Mouse (Mus musculus): ENCODE data around the gene Ggta1. TPM values are rescaled to one million over a fixed set of nuclear protein-coding genes. Genes with fewer than 3 reads are reported as not detected.

Gene Ggta1
- polyA plus RNA-seq, 1 experiment from 2014 or later = 6.4 TPM

- Histone ChIP-seq H3K9ac (no peak overlapping the region), H3K27me3 (no peaks in the 10 kb centered on the region), H3K36me3 (no peaks in the 10 kb centered on the region), H3K4me2 (replicated peaks) (no peak overlapping the region), H3K27ac (no peak overlapping the region), H3K9me3 (replicated peaks) (no peaks in the 10 kb centered on the region), H3K4me1 (no peaks in the 10 kb centered on the region), H3K4me3 (no peak overlapping the region)
- no peak for ATAC-seq (ENCODE audit: low FRiP score)
- 83% methylated on average over 6 of the region's 6 CpGs for WGBS
Measured at GRCm38 (mm10) chr2:35407266-35407665, 55.8 kb downstream of the Ggta1 start.

- Histone ChIP-seq H3K9me3 (replicated peaks) (no peaks in the 10 kb centered on the region), H3K4me3 (no peak overlapping the region), H3K36me3 (no peaks in the 10 kb centered on the region), H3K4me2 (replicated peaks) (no peak overlapping the region), H3K27me3 (no peaks in the 10 kb centered on the region), H3K4me1 (no peaks in the 10 kb centered on the region), H3K9ac (no peak overlapping the region), H3K27ac (no peak overlapping the region)
- ATAC-seq (ENCODE audit: low FRiP score) = no peak
- WGBS = 63% methylated on average over 1 of the region's 1 CpGs
Measured at GRCm38 (mm10) chr2:35406611-35407010, 56.4 kb downstream of the Ggta1 start.

GRCm38 (mm10) chr2:35402391-35402790, 60.6 kb downstream of the Ggta1 start:
- Histone ChIP-seq H3K27ac (no peak overlapping the region), H3K9me3 (replicated peaks) (no peaks in the 10 kb centered on the region), H3K4me1 (no peaks in the 10 kb centered on the region), H3K36me3 (no peaks in the 10 kb centered on the region), H3K4me2 (replicated peaks) (no peak overlapping the region), H3K27me3 (no peaks in the 10 kb centered on the region), H3K9ac (no peak overlapping the region), H3K4me3 (no peak overlapping the region)
- no peak for ATAC-seq (ENCODE audit: low FRiP score)
- 93% methylated on average over 16 of the region's 16 CpGs for WGBS

- Histone ChIP-seq H3K36me3 (no peaks in the 10 kb centered on the region), H3K4me2 (replicated peaks) (no peak overlapping the region), H3K4me1 (no peaks in the 10 kb centered on the region), H3K4me3 (no peak overlapping the region), H3K9me3 (replicated peaks) (no peaks in the 10 kb centered on the region), H3K27ac (no peak overlapping the region), H3K9ac (no peak overlapping the region), H3K27me3 (no peaks in the 10 kb centered on the region)
- ATAC-seq (ENCODE audit: low FRiP score) = no peak
- WGBS = 83% methylated on average over 7 of the region's 7 CpGs
Measured at GRCm38 (mm10) chr2:35400739-35401138, 62.3 kb downstream of the Ggta1 start.

GRCm38 (mm10) chr2:35398184-35398828, 64.7 kb downstream of the Ggta1 start:
- Histone ChIP-seq H3K27me3 (no peaks in the 10 kb centered on the region), H3K4me2 (replicated peaks) (no peak overlapping the region), H3K36me3 (no peaks in the 10 kb centered on the region), H3K27ac (no peak overlapping the region), H3K4me3 (no peak overlapping the region), H3K4me1 (no peaks in the 10 kb centered on the region), H3K9me3 (replicated peaks) (no peaks in the 10 kb centered on the region), H3K9ac (no peak overlapping the region)
- WGBS = 85% methylated on average over 6 of the region's 6 CpGs
- ATAC-seq (ENCODE audit: low FRiP score) = no peak

- H3K36me3 ChIP-seq = no peaks in the 10 kb centered on the region
- H3K4me2 ChIP-seq (replicated peaks) = no peak overlapping the region
- 56% methylated on average over 11 of the region's 11 CpGs for WGBS
- H3K9me3 ChIP-seq (replicated peaks) = no peaks in the 10 kb centered on the region
- no peak overlapping the region for H3K27ac ChIP-seq
- no peak overlapping the region for H3K4me3 ChIP-seq
- no peaks in the 10 kb centered on the region for H3K4me1 ChIP-seq
- H3K9ac ChIP-seq = no peak overlapping the region
- H3K27me3 ChIP-seq = no peaks in the 10 kb centered on the region
- no peak for ATAC-seq (ENCODE audit: low FRiP score)
Measured at GRCm38 (mm10) chr2:35397590-35398173, 65.3 kb downstream of the Ggta1 start.

GRCm38 (mm10) chr2:35397096-35397495, 65.9 kb downstream of the Ggta1 start, which contains the start of gene 4930402F06Rik:
TSS of gene 4930402F06Rik (minus strand) at chr2:35397175.
- no peak within 1 kb of the TSS for H3K4me2 ChIP-seq (replicated peaks)
- H3K36me3 ChIP-seq = no peaks in the 10 kb centered on the region
- H3K9ac ChIP-seq = no peak within 1 kb of the TSS
- H3K27me3 ChIP-seq = no peaks in the 10 kb centered on the region
- H3K4me3 ChIP-seq = no peak within 1 kb of the TSS
- no peak within 1 kb of the TSS for H3K27ac ChIP-seq
- no peaks in the 10 kb centered on the region for H3K4me1 ChIP-seq
- WGBS = 72% methylated on average over 5 of the region's 5 CpGs
- no peaks in the 10 kb centered on the region for H3K9me3 ChIP-seq (replicated peaks)
- ATAC-seq (ENCODE audit: low FRiP score) = no peak

GRCm38 (mm10) chr2:35385441-35385871, 77.6 kb downstream of the Ggta1 start:
- Histone ChIP-seq H3K27ac (no peak overlapping the region), H3K4me2 (replicated peaks) (no peak overlapping the region), H3K9ac (no peak overlapping the region), H3K4me3 (no peak overlapping the region), H3K9me3 (replicated peaks) (0 out of 2 replicates have a peak, but pooled peaks cover 4% of the 10 kb centered on the region), H3K36me3 (no peaks in the 10 kb centered on the region), H3K27me3 (no peaks in the 10 kb centered on the region), H3K4me1 (no peaks in the 10 kb centered on the region)
- no peak for ATAC-seq (ENCODE audit: low FRiP score)
- 88% methylated on average over 9 of the region's 9 CpGs for WGBS

- no peaks in the 10 kb centered on the region for H3K4me1 ChIP-seq
- H3K9ac ChIP-seq = no peak overlapping the region
- no peaks in the 10 kb centered on the region for H3K36me3 ChIP-seq
- H3K4me2 ChIP-seq (replicated peaks) = no peak overlapping the region
- no peak overlapping the region for H3K27ac ChIP-seq
- no peaks in the 10 kb centered on the region for H3K9me3 ChIP-seq (replicated peaks)
- ATAC-seq (ENCODE audit: low FRiP score) = no peak
- H3K4me3 ChIP-seq = no peak overlapping the region
- no peaks in the 10 kb centered on the region for H3K27me3 ChIP-seq
- 74% methylated on average over 9 of the region's 9 CpGs for WGBS
Measured at GRCm38 (mm10) chr2:35379306-35379705, 83.7 kb downstream of the Ggta1 start.

- no peak overlapping the region for H3K9ac ChIP-seq
- WGBS = 63% methylated on average over 6 of the region's 6 CpGs
- no peak overlapping the region for H3K27ac ChIP-seq
Measured at GRCm38 (mm10) chr2:35377600-35377999, 85.4 kb downstream of the Ggta1 start.

GRCm38 (mm10) chr2:35373003-35373402, 90.0 kb downstream of the Ggta1 start:
- H3K36me3 ChIP-seq = no peaks in the 10 kb centered on the region
- no peak overlapping the region for H3K4me3 ChIP-seq
- no peak overlapping the region for H3K27ac ChIP-seq
- no peaks in the 10 kb centered on the region for H3K9me3 ChIP-seq (replicated peaks)
- no peak for ATAC-seq (ENCODE audit: low FRiP score)
- no peak overlapping the region for H3K9ac ChIP-seq
- WGBS = 14% methylated on average over 3 of the region's 3 CpGs
- H3K4me2 ChIP-seq (replicated peaks) = no peak overlapping the region
- H3K4me1 ChIP-seq = no peaks in the 10 kb centered on the region
- H3K27me3 ChIP-seq = no peaks in the 10 kb centered on the region

More at GRCm38 (mm10) chr2:35377600-35377999, 85.4 kb downstream of the Ggta1 start:
- H3K4me2 ChIP-seq (replicated peaks) = no peak overlapping the region
- H3K4me3 ChIP-seq = no peak overlapping the region
- H3K4me1 ChIP-seq = no peaks in the 10 kb centered on the region
- H3K27me3 ChIP-seq = no peaks in the 10 kb centered on the region
- no peak for ATAC-seq (ENCODE audit: low FRiP score)
- H3K9me3 ChIP-seq (replicated peaks) = no peaks in the 10 kb centered on the region
- no peaks in the 10 kb centered on the region for H3K36me3 ChIP-seq

GRCm38 (mm10) chr2:35370686-35371085, 92.3 kb downstream of the Ggta1 start:
- Histone ChIP-seq H3K27ac (no peak overlapping the region), H3K9me3 (replicated peaks) (no peaks in the 10 kb centered on the region), H3K9ac (no peak overlapping the region), H3K4me2 (replicated peaks) (no peak overlapping the region), H3K4me1 (no peaks in the 10 kb centered on the region), H3K36me3 (no peaks in the 10 kb centered on the region), H3K27me3 (no peaks in the 10 kb centered on the region), H3K4me3 (no peak overlapping the region)
- no peak for ATAC-seq (ENCODE audit: low FRiP score)

- no peaks in the 10 kb centered on the region for H3K4me1 ChIP-seq
- H3K27ac ChIP-seq = no peak within 1 kb of the TSS
- 81% methylated on average over 2 of the region's 2 CpGs for WGBS
- no peak within 1 kb of the TSS for H3K9ac ChIP-seq
- ATAC-seq (ENCODE audit: low FRiP score) = no peak
- no peaks in the 10 kb centered on the region for H3K36me3 ChIP-seq
- no peak within 1 kb of the TSS for H3K4me2 ChIP-seq (replicated peaks)
- no peaks in the 10 kb centered on the region for H3K27me3 ChIP-seq
- no peak within 1 kb of the TSS for H3K4me3 ChIP-seq
- 0 out of 2 replicates have a peak, but pooled peaks cover 4% of the 10 kb centered on the region for H3K9me3 ChIP-seq (replicated peaks)
Measured at GRCm38 (mm10) chr2:35367629-35368028, 95.4 kb downstream of the Ggta1 start, which contains the start of gene 4930568D16Rik. TSS of gene 4930568D16Rik (minus strand) at chr2:35367729.
